Mouse (Mus musculus) thymus, adult 2 months (tissue): ENCODE results near the gene Ric8b.

ENCODE experiments used
- CTCF ChIP-seq: fragments of 200-500 bp; IDR thresholded peaks from 2 replicates; pipeline ENCODE4 v1.5.1; 2012; ENCODE audit warnings: mild to moderate bottlenecking, control low read depth, low read length, moderate library complexity, borderline replicate concordance; ENCODE audit not compliant: control insufficient read depth, poor library complexity, insufficient read depth; ENCODE audit errors: extremely low read depth
- POLR2A ChIP-seq: fragments of 200-500 bp; IDR thresholded peaks from 2 replicates; pipeline ENCODE4 v1.6.1; 2012; ENCODE audit warnings: mild to moderate bottlenecking, low read length, control low read depth, moderate library complexity; ENCODE audit not compliant: control insufficient read depth, poor library complexity, insufficient read depth; ENCODE audit errors: extremely low read depth

- no peak for TF ChIP-seq CTCF
- no peak for TF ChIP-seq POLR2A
Measured at GRCm38 (mm10) chr10:85044191-85044711, 126.8 kb downstream of the Ric8b start.
